Mouse (Mus musculus) right cerebral cortex, adult 18-20 months (tissue): ENCODE data around the gene Wdr62.
"Not testable (repeated sequence)": the region's sequence is repeated elsewhere in the genome, so short reads cannot be mapped to it uniquely, and the experiment has no call there.

ENCODE experiments used
- DNase-seq: peaks from one replicate; pipeline ENCODE4 v3.0.0; 2022; ENCODE audit warnings: mixed read lengths

Gene Wdr62

GRCm38 (mm10) chr7:30202895-30203690 is 77.1 kb downstream of the Wdr62 start:
- no peak for DNase-seq

- DNase-seq, result not testable (repeated sequence)
Measured at GRCm38 (mm10) chr7:30200661-30201060, 79.6 kb downstream of the Wdr62 start.

- no peak for DNase-seq
Measured at GRCm38 (mm10) chr7:30200200-30200599, 80.0 kb downstream of the Wdr62 start.

- no peak for DNase-seq
Measured at GRCm38 (mm10) chr7:30199498-30200139, 80.6 kb downstream of the Wdr62 start.

GRCm38 (mm10) chr7:30198481-30198971 is 81.7 kb downstream of the Wdr62 start, which contains the start of gene Capns1:
Gene Capns1 (minus strand): TSS chr7:30198811.
- peak; percentile 55 for DNase-seq

GRCm38 (mm10) chr7:30197592-30198129 is 82.6 kb downstream of the Wdr62 start:
- no peak for DNase-seq

- no peak for DNase-seq
Measured at GRCm38 (mm10) chr7:30196171-30196570, 84.0 kb downstream of the Wdr62 start.

- DNase-seq, result no peak
Measured at GRCm38 (mm10) chr7:30195461-30195860, 84.8 kb downstream of the Wdr62 start.

GRCm38 (mm10) chr7:30194884-30195283 is 85.3 kb downstream of the Wdr62 start:
- peak; percentile 97 for DNase-seq

GRCm38 (mm10) chr7:30194101-30194831 is 86.0 kb downstream of the Wdr62 start:
- no peak for DNase-seq

- DNase-seq, result peak; percentile 72
Measured at GRCm38 (mm10) chr7:30193581-30194100, 86.6 kb downstream of the Wdr62 start.

GRCm38 (mm10) chr7:30193013-30193412 is 87.2 kb downstream of the Wdr62 start:
- no peak for DNase-seq

GRCm38 (mm10) chr7:30192088-30192487 is 88.1 kb downstream of the Wdr62 start:
- no peak for DNase-seq
